Mouse (Mus musculus) ES-CJ7 (cell line): ENCODE data around the gene Adprhl1.

Source experiments
- DNase-seq: peaks from one replicate; pipeline ENCODE4 v3.0.0; 2011; ENCODE audit warnings: low read depth, low spot score

The Adprhl1 gene

GRCm38 (mm10) chr8:13229802-13230201 lies 24.2 kb downstream of the Adprhl1 start:
- no peak for DNase-seq

- DNase-seq, result no peak
Measured at GRCm38 (mm10) chr8:13228923-13229610, 24.9 kb downstream of the Adprhl1 start.

GRCm38 (mm10) chr8:13227184-13227583 lies 26.8 kb downstream of the Adprhl1 start:
- DNase-seq, result no peak

- DNase-seq, result no peak
Measured at GRCm38 (mm10) chr8:13226288-13226687, 27.7 kb downstream of the Adprhl1 start.

GRCm38 (mm10) chr8:13224426-13224825 lies 29.5 kb downstream of the Adprhl1 start:
- DNase-seq, result no peak

GRCm38 (mm10) chr8:13218441-13218840 lies 35.5 kb downstream of the Adprhl1 start:
- DNase-seq, result no peak

GRCm38 (mm10) chr8:13217986-13218385 lies 36.0 kb downstream of the Adprhl1 start:
- DNase-seq, result no peak

GRCm38 (mm10) chr8:13217093-13217492 lies 36.9 kb downstream of the Adprhl1 start:
- no peak for DNase-seq

- DNase-seq, result no peak
Measured at GRCm38 (mm10) chr8:13216386-13216785, 37.6 kb downstream of the Adprhl1 start.

GRCm38 (mm10) chr8:13213479-13214268 lies 40.3 kb downstream of the Adprhl1 start:
- DNase-seq, result peak; percentile 89

GRCm38 (mm10) chr8:13209770-13210169 lies 44.2 kb downstream of the Adprhl1 start:
- DNase-seq, result no peak

GRCm38 (mm10) chr8:13208627-13209355 lies 45.2 kb downstream of the Adprhl1 start:
- DNase-seq, result peak; percentile 90

- DNase-seq, result peak; percentile 80
Measured at GRCm38 (mm10) chr8:13206290-13206689, 47.7 kb downstream of the Adprhl1 start.

GRCm38 (mm10) chr8:13205311-13205710 lies 48.7 kb downstream of the Adprhl1 start:
- DNase-seq, result no peak

- peak; percentile 79 for DNase-seq
Measured at GRCm38 (mm10) chr8:13204371-13205140, 49.4 kb downstream of the Adprhl1 start.

- DNase-seq, result no peak
Measured at GRCm38 (mm10) chr8:13203472-13203871, 50.5 kb downstream of the Adprhl1 start.

- DNase-seq, result no peak
Measured at GRCm38 (mm10) chr8:13202806-13203205, 51.2 kb downstream of the Adprhl1 start.

GRCm38 (mm10) chr8:13202041-13202440 lies 51.9 kb downstream of the Adprhl1 start:
- peak; percentile 77 for DNase-seq

GRCm38 (mm10) chr8:13201013-13201334 lies 53.0 kb downstream of the Adprhl1 start:
- no peak for DNase-seq

- peak; percentile 69 for DNase-seq
Measured at GRCm38 (mm10) chr8:13200301-13201012, 53.5 kb downstream of the Adprhl1 start, which contains the start of gene Grtp1. Gene Grtp1 (minus strand): TSS chr8:13200620.
